Mouse (Mus musculus) spleen, postnatal 4 days (tissue): ENCODE data around the gene Ttpal.

Experiments used
- DNase-seq, 2 experiments: peaks; one replicate each; pipeline ENCODE4 v3.0.0; 2022; ENCODE audit warnings: low spot score in 2 of 2

The Ttpal gene

DNA sequence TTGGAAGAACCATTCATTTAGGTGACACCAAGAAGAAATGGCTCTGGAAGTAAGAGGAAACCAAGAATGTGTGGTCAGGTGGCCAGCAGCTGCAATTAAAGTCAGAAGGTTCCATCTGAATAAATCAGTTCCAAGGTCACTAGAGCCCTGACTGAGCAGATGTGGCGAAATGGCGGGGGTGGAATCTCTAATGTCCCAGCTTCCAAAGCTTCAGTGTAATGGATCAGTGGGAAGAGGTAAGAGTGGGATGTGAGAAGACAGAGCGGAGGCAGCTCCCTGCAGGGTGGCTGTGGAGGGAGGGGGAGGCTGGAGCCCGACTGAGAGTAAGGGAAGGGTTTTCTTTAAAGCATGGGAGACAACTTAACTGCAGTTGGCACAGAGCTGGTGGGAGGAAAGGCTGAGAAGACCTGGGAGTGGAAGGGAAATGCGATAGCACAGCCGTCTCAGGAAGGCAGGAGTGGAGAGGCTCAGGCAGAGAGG is 59.3 kb downstream of the Ttpal start:
- DNase-seq, result no peak

DNA sequence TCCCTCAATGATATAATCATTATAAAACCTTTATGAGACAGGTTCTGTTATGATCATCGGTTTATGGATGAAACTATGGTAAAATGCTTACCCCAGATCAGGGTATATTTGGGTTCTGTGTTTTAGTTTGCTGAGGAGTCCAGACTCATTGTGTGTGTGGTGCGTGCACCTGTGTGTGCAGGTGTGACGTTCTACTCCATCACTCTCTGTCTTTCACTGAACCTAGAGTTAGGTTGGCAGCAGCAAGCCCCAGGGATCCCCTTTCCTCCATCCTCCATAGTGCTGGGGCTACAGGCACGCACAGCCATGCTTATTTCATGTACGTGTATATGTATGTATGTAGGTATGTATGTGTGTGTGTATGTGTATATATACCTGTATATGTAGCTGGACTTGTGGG is 60.0 kb downstream of the Ttpal start:
- DNase-seq, result no peak

DNA sequence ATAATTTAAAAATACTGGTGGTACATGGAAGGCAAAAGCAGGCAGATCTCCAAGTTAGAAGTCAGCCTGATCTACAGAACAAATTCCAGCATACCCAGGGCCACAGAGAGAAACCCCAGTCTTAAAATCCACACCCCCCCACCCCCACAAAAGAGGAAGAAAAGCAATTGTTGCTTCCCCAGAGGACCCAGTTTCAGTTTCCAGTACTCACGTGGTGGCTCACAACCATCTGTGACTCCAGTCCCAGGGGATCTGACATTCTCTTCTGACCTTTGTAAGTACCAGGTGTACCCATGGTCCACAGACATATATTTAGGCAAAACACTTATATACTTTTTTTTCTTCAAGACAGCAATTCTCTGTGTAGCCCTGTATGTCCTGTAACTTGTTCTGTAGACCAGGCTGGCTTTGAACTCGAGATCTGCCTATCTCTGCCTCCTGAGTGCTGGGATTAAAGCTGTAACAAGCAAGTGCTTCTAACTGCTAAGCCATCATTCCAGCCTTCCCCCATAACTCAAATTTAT is 60.6 kb downstream of the Ttpal start:
- peak in 1 of 2 experiments; percentile 44 for DNase-seq

DNA sequence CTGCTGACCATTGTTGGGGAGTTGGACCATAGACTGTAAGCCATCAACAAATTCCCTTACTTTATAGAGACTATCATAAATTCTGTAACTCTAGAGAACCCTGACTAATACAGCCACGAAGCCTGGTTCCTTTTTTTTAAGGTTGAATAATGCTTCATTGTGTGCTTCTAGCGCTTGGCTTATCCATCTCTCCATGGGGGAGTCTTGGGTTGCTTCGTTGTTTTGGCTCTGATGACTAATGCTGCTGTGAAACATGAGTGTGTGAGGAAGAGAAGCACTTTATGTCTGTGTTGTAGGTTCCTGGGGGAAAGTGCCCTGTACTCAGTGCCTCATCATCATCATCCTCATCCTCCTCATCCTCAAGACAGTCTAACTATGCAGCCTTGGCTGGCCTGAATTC is 61.8 kb downstream of the Ttpal start:
- no peak for DNase-seq

DNA sequence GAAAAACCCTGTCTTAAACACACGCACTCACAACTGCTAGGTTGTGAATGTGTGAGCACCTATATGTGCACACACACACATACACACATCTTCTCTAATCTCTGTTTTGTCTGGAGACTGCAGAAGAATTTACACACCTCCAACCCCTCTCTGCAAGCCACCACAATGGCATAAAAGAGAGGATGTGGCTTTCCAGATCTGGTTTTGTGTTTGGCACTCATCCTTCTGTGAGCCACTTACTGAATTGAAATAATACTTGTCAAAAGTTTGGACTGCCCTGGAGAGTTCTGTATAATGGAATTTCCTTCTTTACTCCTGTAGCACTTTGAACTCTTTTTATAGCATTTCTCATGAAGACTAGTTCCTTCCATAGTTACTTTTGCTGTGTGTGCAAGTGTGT is 64.9 kb downstream of the Ttpal start:
- DNase-seq, result no peak
